Mouse (Mus musculus) forebrain, embryonic 12.5 days (tissue): ENCODE data around the gene D5Ertd579e. TPM values are rescaled to one million over a fixed set of nuclear protein-coding genes. Genes with fewer than 3 reads are reported as not detected.

Experiments
- ATAC-seq: fragments of 200-750 bp; cut with Nextera tagmentation; 2 replicates; pipeline ENCODE4 v1.8.0; 2017; ENCODE audit warnings: moderate TSS enrichment; ENCODE audit not compliant: low FRiP score
- H3K27ac ChIP-seq: fragments of 300-500 bp; sonication (generic); 2 replicates; pipeline ENCODE4 v1.5.1; 2016; ENCODE audit warnings: mild to moderate bottlenecking
- H3K27me3 ChIP-seq: fragments of 300-500 bp; sonication (generic); 2 replicates; pipeline ENCODE4 v1.6.1; 2016; ENCODE audit warnings: mild to moderate bottlenecking
- H3K36me3 ChIP-seq: fragments of 300-500 bp; sonication (generic); replicated peaks from 2 replicates; pipeline ENCODE4 v1.6.1; 2016; ENCODE audit warnings: mild to moderate bottlenecking
- H3K4me1 ChIP-seq: fragments of 300-500 bp; sonication (generic); 2 replicates; pipeline ENCODE4 v1.6.1; 2016
- H3K4me2 ChIP-seq: fragments of 300-500 bp; sonication (generic); 2 replicates; pipeline ENCODE4 v1.6.1; 2016; ENCODE audit warnings: mild to moderate bottlenecking, moderate library complexity
- H3K4me3 ChIP-seq: fragments of 300-500 bp; sonication (generic); replicated peaks from 2 replicates; pipeline ENCODE4 v1.5.1; 2016; ENCODE audit warnings: mild to moderate bottlenecking
- H3K9ac ChIP-seq: fragments of 300-500 bp; sonication (generic); 2 replicates; pipeline ENCODE4 v1.6.1; 2016; ENCODE audit warnings: mild to moderate bottlenecking
- H3K9me3 ChIP-seq: fragments of 300-500 bp; sonication (generic); 2 replicates; pipeline ENCODE4 v1.6.1; 2016
- WGBS: fragments of 180-500 bp; shearing (Covaris S2); methylation state at CpG from one replicate; pipeline ENCODE4 v1.1.7; 2016; 5-methylcytosine and 5-hydroxymethylcytosine counted together
- polyA plus RNA-seq: library from polyadenylated mRNA; unstranded; fragments of >200 nt; fragmentation: Nextera tagmentation; extraction: Ambion mirVana; gene quantifications from 2 replicates; pipeline ENCODE4 v1.2.1, GENCODE M21; 2016

The D5Ertd579e gene
- polyA plus RNA-seq, 1 experiment from 2014 or later: 46.6 TPM

- Histone ChIP-seq H3K27me3 (no peaks in the 10 kb centered on the region), H3K4me2 (no peak overlapping the region), H3K9me3 (no peaks in the 10 kb centered on the region), H3K4me1 (peaks cover 5% of the 10 kb centered on the region), H3K9ac (no peak overlapping the region), H3K27ac (no peak overlapping the region), H3K4me3 (no peak overlapping the region), H3K36me3 (no peaks in the 10 kb centered on the region)
- ATAC-seq: no peak
- WGBS: 50% methylated on average over 7 of the region's 7 CpGs
Observed at GRCm38 (mm10) chr5:36557584-36558308, 138.1 kb downstream of the D5Ertd579e start.

GRCm38 (mm10) chr5:36556906-36557305 lies 138.9 kb downstream of the D5Ertd579e start:
- Histone ChIP-seq H3K9ac (no peak overlapping the region), H3K27me3 (no peaks in the 10 kb centered on the region), H3K4me2 (no peak overlapping the region), H3K36me3 (no peaks in the 10 kb centered on the region), H3K4me1 (peaks cover 5% of the 10 kb centered on the region), H3K27ac (no peak overlapping the region), H3K9me3 (no peaks in the 10 kb centered on the region), H3K4me3 (no peak overlapping the region)
- 70% methylated on average over 3 of the region's 3 CpGs for WGBS
- ATAC-seq: no peak

- 80% methylated on average over 4 of the region's 4 CpGs for WGBS
- no peak overlapping the region for H3K9ac ChIP-seq
- no peak overlapping the region for H3K27ac ChIP-seq
- H3K27me3 ChIP-seq: no peaks in the 10 kb centered on the region
- peaks cover 5% of the 10 kb centered on the region for H3K4me1 ChIP-seq
- H3K36me3 ChIP-seq: no peaks in the 10 kb centered on the region
- no peak overlapping the region for H3K4me3 ChIP-seq
- no peaks in the 10 kb centered on the region for H3K9me3 ChIP-seq
- ATAC-seq: no peak
- no peak overlapping the region for H3K4me2 ChIP-seq
Observed at GRCm38 (mm10) chr5:36556289-36556688, 139.5 kb downstream of the D5Ertd579e start.

- no peak overlapping the region for H3K4me3 ChIP-seq
- H3K4me2 ChIP-seq: no peak overlapping the region
- ATAC-seq: no peak
- no peak overlapping the region for H3K9ac ChIP-seq
- no peaks in the 10 kb centered on the region for H3K9me3 ChIP-seq
- no peaks in the 10 kb centered on the region for H3K27me3 ChIP-seq
- H3K27ac ChIP-seq: no peak overlapping the region
- peaks cover 5% of the 10 kb centered on the region for H3K4me1 ChIP-seq
- H3K36me3 ChIP-seq: no peaks in the 10 kb centered on the region
- 82% methylated on average over 5 of the region's 5 CpGs for WGBS
Observed at GRCm38 (mm10) chr5:36554496-36554895, 141.3 kb downstream of the D5Ertd579e start.

- no peaks in the 10 kb centered on the region for H3K9me3 ChIP-seq
- H3K9ac ChIP-seq: no peak overlapping the region
- no peak overlapping the region for H3K4me2 ChIP-seq
- no peaks in the 10 kb centered on the region for H3K36me3 ChIP-seq
- H3K27me3 ChIP-seq: no peaks in the 10 kb centered on the region
- no peak for ATAC-seq
- H3K4me3 ChIP-seq: no peak overlapping the region
- H3K27ac ChIP-seq: no peak overlapping the region
- H3K4me1 ChIP-seq: peaks cover 8% of the 10 kb centered on the region
- WGBS: 86% methylated on average over 4 of the region's 4 CpGs
Observed at GRCm38 (mm10) chr5:36553886-36554285, 141.9 kb downstream of the D5Ertd579e start.

GRCm38 (mm10) chr5:36553056-36553606 lies 142.7 kb downstream of the D5Ertd579e start:
- ATAC-seq: no peak
- Histone ChIP-seq H3K27me3 (no peaks in the 10 kb centered on the region), H3K4me1 (peaks cover 8% of the 10 kb centered on the region), H3K27ac (no peak overlapping the region), H3K36me3 (no peaks in the 10 kb centered on the region), H3K9me3 (no peaks in the 10 kb centered on the region), H3K9ac (no peak overlapping the region), H3K4me3 (no peak overlapping the region), H3K4me2 (no peak overlapping the region)
- WGBS: 88% methylated on average over 2 of the region's 2 CpGs

GRCm38 (mm10) chr5:36552391-36552790 lies 143.4 kb downstream of the D5Ertd579e start:
- peaks cover 5% of the 10 kb centered on the region; the same call in 1 of the 2 replicates for H3K4me1 ChIP-seq

More at GRCm38 (mm10) chr5:36552391-36552790, 143.4 kb downstream of the D5Ertd579e start:
- Histone ChIP-seq H3K36me3 (no peaks in the 10 kb centered on the region), H3K4me3 (no peak overlapping the region), H3K9ac (no peak overlapping the region), H3K4me2 (no peak overlapping the region), H3K9me3 (no peaks in the 10 kb centered on the region), H3K27ac (no peak overlapping the region), H3K27me3 (no peaks in the 10 kb centered on the region)
- whole genome bisulfite sequencing: 95% methylated on average over 4 of the region's 4 CpGs
- ATAC-seq: no peak

Other genes with a start within 250 kb of the D5Ertd579e start
- 46.6 and 48.5 TPM in 2 replicates for gene Grpel1, start 231.0 kb downstream of the D5Ertd579e start, polyA plus RNA-seq
- 3.0 and 3.2 TPM in 2 replicates for gene Tada2b, start 211.7 kb downstream of the D5Ertd579e start, polyA plus RNA-seq
- gene Ccdc96, start 211.4 kb downstream of the D5Ertd579e start, polyA plus RNA-seq: 4.8 and 4.9 TPM in 2 replicates
- 59.1 and 61.1 TPM in 2 replicates for gene Tbc1d14, start 102.7 kb downstream of the D5Ertd579e start, polyA plus RNA-seq
- gene Bloc1s4, start 52.6 kb upstream of the D5Ertd579e start, polyA plus RNA-seq: 25.3 TPM in 2 replicates
- 485 and 504 TPM in 2 replicates for gene Mrfap1, start 100.7 kb upstream of the D5Ertd579e start, polyA plus RNA-seq
- 9.5 and 9.9 TPM in 2 replicates for gene Man2b2, start 134.6 kb upstream of the D5Ertd579e start, polyA plus RNA-seq
- gene Ppp2r2c, start 172.5 kb upstream of the D5Ertd579e start, polyA plus RNA-seq: 3.8 and 4.8 TPM in 2 replicates